Mouse (Mus musculus): ENCODE results near the gene Ubtf.

The Ubtf gene

GRCm38 (mm10) chr11:102317901-102318575 is 1.5 kb downstream of the Ubtf start:
- DNase-seq (ENCODE audit: low read depth, low spot score) = peak; percentile 68
- peaks cover 10% of the 10 kb centered on the region for H3K36me3 ChIP-seq (ENCODE audit: control insufficient read depth, insufficient read depth, low read length, poor library complexity, severe bottlenecking)
- H3K27me3 ChIP-seq (ENCODE audit: control insufficient read depth, insufficient read depth, low read length, poor library complexity, severe bottlenecking) = no peaks in the 10 kb centered on the region

DNA sequence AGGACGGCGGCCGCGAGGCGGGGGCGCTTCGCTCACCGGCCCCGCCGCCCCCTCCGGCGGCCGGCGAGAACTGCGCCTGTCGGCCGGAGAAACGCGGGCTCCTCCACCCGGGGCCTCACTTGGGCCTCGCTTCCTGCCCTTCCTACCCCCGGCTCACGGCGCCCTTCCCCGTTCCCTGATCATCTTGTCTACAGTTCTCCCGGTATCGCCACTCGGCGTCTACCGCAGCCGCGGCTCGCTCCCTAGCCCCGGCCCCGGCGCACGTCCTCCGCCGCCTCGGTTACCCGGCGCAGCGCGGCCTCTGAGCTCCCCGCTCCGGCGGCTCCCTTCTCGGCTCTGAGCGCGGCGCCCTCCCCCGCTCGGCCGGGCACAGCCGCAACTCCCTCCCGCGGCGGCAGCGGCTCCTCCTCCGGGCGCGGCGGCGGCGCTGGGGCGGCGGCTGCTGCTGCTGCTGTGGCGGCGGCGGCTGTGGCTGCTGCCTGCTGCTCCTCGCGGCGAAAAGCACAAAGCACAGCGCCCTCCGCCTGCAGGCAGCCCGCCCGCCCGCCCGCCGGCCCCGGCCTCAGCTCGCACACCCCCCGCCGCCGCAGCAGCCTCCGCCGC is 2.1 kb downstream of the Ubtf start:
- DNase-seq (ENCODE audit: low read depth, low spot score) = peak; percentile 78
- Histone ChIP-seq H3K27me3 (ENCODE audit: control insufficient read depth, insufficient read depth, low read length, poor library complexity, severe bottlenecking) (no peaks in the 10 kb centered on the region), H3K36me3 (ENCODE audit: control insufficient read depth, insufficient read depth, low read length, poor library complexity, severe bottlenecking) (peaks cover 11% of the 10 kb centered on the region)

DNA sequence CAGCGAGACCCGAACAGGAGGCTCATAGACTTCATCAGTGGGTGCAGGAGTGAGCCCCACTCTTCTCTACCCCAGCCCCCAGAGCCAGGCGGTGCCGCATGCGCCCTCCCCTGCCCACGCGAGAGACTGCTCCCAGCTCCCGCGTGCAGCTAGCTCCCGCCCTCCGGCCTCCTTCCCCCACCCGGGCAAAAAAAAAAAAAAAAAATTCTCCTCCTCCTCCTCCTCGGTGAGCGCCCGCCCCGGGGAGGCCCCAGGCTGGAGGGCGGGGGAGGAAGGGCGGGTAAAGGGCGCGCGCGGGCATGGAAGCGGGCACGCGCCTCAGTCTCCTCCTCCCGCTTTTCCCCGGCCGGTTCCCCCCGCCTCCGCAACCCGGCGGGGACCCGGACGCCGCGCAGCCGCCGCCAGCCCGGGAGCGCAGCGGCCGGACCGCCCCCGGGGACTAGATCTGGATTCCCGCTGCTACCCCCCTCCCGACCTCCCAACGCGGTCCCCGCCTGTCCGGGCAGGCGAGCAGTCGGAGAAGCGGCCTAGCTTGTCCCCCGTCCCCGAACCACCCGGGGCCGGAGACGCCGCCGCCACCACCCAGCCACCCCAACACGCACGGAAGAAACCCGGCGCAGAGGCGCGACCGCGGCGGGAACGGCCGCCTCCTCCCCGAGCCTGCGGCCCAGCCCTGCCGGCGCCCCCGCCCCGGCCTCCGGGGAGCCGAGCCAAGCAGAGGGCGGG is 2.8 kb downstream of the Ubtf start:
- peak; percentile 88 for DNase-seq (ENCODE audit: low read depth, low spot score)
- Histone ChIP-seq H3K36me3 (ENCODE audit: control insufficient read depth, insufficient read depth, low read length, poor library complexity, severe bottlenecking) (peaks cover 11% of the 10 kb centered on the region), H3K27me3 (ENCODE audit: control insufficient read depth, insufficient read depth, low read length, poor library complexity, severe bottlenecking) (no peaks in the 10 kb centered on the region)

GRCm38 (mm10) chr11:102315690-102316571 is 3.6 kb downstream of the Ubtf start:
- peak; percentile 70 for DNase-seq (ENCODE audit: low read depth, low spot score)
- Histone ChIP-seq H3K27me3 (ENCODE audit: control insufficient read depth, insufficient read depth, low read length, poor library complexity, severe bottlenecking) (no peaks in the 10 kb centered on the region), H3K36me3 (ENCODE audit: control insufficient read depth, insufficient read depth, low read length, poor library complexity, severe bottlenecking) (peaks cover 11% of the 10 kb centered on the region)

GRCm38 (mm10) chr11:102314321-102314720 is 5.2 kb downstream of the Ubtf start:
- Histone ChIP-seq H3K36me3 (ENCODE audit: control insufficient read depth, insufficient read depth, low read length, poor library complexity, severe bottlenecking) (peaks cover 11% of the 10 kb centered on the region), H3K27me3 (ENCODE audit: control insufficient read depth, insufficient read depth, low read length, poor library complexity, severe bottlenecking) (no peaks in the 10 kb centered on the region)
- no peak for DNase-seq (ENCODE audit: low read depth, low spot score)

DNA sequence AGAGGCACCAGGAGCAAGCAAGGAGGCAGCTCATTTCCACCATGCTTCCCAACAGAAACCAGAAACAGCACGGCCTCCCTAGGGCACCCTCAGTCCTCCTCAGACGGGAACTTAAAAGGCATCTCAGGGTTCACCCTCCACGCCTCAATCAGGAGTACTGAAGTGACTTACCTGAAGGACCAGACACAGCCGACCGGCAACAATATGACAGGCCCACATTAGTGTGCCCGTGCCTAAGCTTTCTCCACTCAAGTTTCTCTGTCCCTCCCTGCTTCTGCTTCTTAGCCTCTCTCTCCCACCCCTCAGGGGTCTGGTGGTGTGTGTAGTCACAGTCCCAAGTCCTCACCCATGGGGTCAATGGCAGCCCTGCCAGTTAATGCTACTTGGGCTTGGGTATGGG is 7.0 kb downstream of the Ubtf start:
- H3K36me3 ChIP-seq (ENCODE audit: control insufficient read depth, insufficient read depth, low read length, poor library complexity, severe bottlenecking) = peaks cover 13% of the 10 kb centered on the region
- DNase-seq (ENCODE audit: low read depth, low spot score) = no peak

DNA sequence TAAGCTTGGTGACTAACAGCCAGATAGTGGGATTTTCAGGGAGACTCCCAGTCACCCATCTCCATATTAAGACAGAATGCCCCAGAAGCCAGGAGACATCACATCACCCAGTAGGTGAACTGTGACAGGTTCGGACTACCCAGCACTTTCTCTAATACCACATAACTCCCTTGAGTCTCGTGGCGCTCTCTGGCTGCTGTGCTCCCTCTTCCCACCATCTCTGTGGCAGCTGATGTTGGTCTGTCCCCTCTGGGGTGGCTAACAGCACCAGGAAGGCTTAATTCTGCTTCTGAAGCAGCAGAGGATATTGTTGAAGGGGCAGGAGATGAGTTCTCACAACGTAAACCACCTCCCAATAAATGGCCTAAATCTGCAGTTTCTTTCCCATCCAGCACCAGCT is 7.6 kb downstream of the Ubtf start:
- H3K27me3 ChIP-seq (ENCODE audit: control insufficient read depth, insufficient read depth, low read length, poor library complexity, severe bottlenecking) = no peaks in the 10 kb centered on the region
- no peak for DNase-seq (ENCODE audit: low read depth, low spot score)
- peaks cover 17% of the 10 kb centered on the region for H3K36me3 ChIP-seq (ENCODE audit: control insufficient read depth, insufficient read depth, low read length, poor library complexity, severe bottlenecking)

More for the DNA sequence above, 7.0 kb downstream of the Ubtf start:
- H3K27me3 ChIP-seq (ENCODE audit: control insufficient read depth, insufficient read depth, low read length, poor library complexity, severe bottlenecking) = no peaks in the 10 kb centered on the region

- no peak for DNase-seq (ENCODE audit: low read depth, low spot score)
- H3K27me3 ChIP-seq (ENCODE audit: control insufficient read depth, insufficient read depth, low read length, poor library complexity, severe bottlenecking) = no peaks in the 10 kb centered on the region
- H3K36me3 ChIP-seq (ENCODE audit: control insufficient read depth, insufficient read depth, low read length, poor library complexity, severe bottlenecking) = peaks cover 25% of the 10 kb centered on the region
These were observed 8.5 kb downstream of the Ubtf start for GRCm38 (mm10) chr11:102310768-102311695.

- Histone ChIP-seq H3K36me3 (ENCODE audit: control insufficient read depth, insufficient read depth, low read length, poor library complexity, severe bottlenecking) (peaks cover 25% of the 10 kb centered on the region), H3K27me3 (ENCODE audit: control insufficient read depth, insufficient read depth, low read length, poor library complexity, severe bottlenecking) (no peaks in the 10 kb centered on the region)
- peak; percentile 29 for DNase-seq (ENCODE audit: low read depth, low spot score)
These were observed 9.5 kb downstream of the Ubtf start for GRCm38 (mm10) chr11:102309821-102310617.

DNA sequence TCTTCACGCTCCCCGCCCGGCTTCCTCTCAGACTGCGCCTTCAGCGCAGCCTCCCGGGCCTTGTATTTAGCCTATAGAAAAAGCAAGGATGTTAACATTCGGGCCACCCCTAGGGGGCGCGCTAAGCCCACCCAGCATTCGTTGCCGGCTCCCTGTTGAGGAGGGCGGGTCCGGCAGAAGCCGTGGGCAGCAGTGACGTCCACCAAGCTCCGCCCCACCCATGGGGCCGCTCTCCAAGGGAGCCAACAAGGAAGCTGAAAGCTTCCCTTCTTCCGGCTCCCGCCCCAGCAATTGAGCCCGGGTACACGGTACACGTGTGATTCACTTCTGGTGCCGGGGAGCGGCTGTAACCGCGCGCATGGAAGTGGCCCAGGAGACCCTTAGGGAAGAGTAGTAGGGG is 10.6 kb downstream of the Ubtf start:
- Histone ChIP-seq H3K36me3 (ENCODE audit: control insufficient read depth, insufficient read depth, low read length, poor library complexity, severe bottlenecking) (peaks cover 21% of the 10 kb centered on the region), H3K27me3 (ENCODE audit: control insufficient read depth, insufficient read depth, low read length, poor library complexity, severe bottlenecking) (no peaks in the 10 kb centered on the region)
- peak; percentile 97 for DNase-seq (ENCODE audit: low read depth, low spot score)

- H3K36me3 ChIP-seq (ENCODE audit: control insufficient read depth, insufficient read depth, low read length, poor library complexity, severe bottlenecking) = peaks cover 15% of the 10 kb centered on the region
- no peaks in the 10 kb centered on the region for H3K27me3 ChIP-seq (ENCODE audit: control insufficient read depth, insufficient read depth, low read length, poor library complexity, severe bottlenecking)
- no peak for DNase-seq (ENCODE audit: low read depth, low spot score)
These were observed 11.4 kb downstream of the Ubtf start for GRCm38 (mm10) chr11:102308104-102308503.

GRCm38 (mm10) chr11:102305359-102305758 is 14.2 kb downstream of the Ubtf start:
- no peak for DNase-seq (ENCODE audit: low read depth, low spot score)
- peaks cover 13% of the 10 kb centered on the region for H3K36me3 ChIP-seq (ENCODE audit: control insufficient read depth, insufficient read depth, low read length, poor library complexity, severe bottlenecking)
- no peaks in the 10 kb centered on the region for H3K27me3 ChIP-seq (ENCODE audit: control insufficient read depth, insufficient read depth, low read length, poor library complexity, severe bottlenecking)

DNA sequence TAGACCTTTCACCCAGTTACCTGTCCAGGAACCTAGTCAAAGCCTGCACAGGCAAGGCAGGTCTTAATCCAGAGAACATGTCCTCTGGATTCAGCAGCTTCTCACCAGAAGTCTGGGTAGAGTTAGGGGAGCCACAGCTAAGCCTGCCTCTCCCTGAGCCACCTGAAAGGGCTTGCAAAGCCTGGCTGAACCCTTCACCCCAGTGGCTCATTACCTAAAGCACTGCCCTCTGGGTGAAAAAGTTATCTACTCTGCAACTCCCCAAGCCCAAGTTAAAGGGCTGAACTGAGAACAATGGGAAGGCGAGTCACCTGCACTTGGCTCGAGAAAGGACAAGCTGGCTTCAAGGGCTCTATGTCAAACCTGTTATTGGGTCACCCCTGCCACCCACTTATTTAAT is 15.4 kb downstream of the Ubtf start:
- DNase-seq (ENCODE audit: low read depth, low spot score) = no peak
- H3K36me3 ChIP-seq (ENCODE audit: control insufficient read depth, insufficient read depth, low read length, poor library complexity, severe bottlenecking) = peaks cover 13% of the 10 kb centered on the region
- H3K27me3 ChIP-seq (ENCODE audit: control insufficient read depth, insufficient read depth, low read length, poor library complexity, severe bottlenecking) = no peaks in the 10 kb centered on the region
